Mouse (Mus musculus): Measurements from ENCODE around the gene Sgcd.
A peak's percentile ranks its signal among the peaks of the same experiment; 100 is the strongest.

Sgcd gene

GRCm38 (mm10) chr11:47294741-47295140, 694.0 kb downstream of the Sgcd start:
- DNase-seq (ENCODE audit: low spot score in 2 of 2) = no peak

GRCm38 (mm10) chr11:47276586-47276985, 712.2 kb downstream of the Sgcd start:
- DNase-seq (ENCODE audit: low spot score in 2 of 2) = no peak

- DNase-seq (ENCODE audit: low spot score in 2 of 2) = peak; percentile 17 to 19
These were observed 720.2 kb downstream of the Sgcd start for GRCm38 (mm10) chr11:47268556-47268955.

DNA sequence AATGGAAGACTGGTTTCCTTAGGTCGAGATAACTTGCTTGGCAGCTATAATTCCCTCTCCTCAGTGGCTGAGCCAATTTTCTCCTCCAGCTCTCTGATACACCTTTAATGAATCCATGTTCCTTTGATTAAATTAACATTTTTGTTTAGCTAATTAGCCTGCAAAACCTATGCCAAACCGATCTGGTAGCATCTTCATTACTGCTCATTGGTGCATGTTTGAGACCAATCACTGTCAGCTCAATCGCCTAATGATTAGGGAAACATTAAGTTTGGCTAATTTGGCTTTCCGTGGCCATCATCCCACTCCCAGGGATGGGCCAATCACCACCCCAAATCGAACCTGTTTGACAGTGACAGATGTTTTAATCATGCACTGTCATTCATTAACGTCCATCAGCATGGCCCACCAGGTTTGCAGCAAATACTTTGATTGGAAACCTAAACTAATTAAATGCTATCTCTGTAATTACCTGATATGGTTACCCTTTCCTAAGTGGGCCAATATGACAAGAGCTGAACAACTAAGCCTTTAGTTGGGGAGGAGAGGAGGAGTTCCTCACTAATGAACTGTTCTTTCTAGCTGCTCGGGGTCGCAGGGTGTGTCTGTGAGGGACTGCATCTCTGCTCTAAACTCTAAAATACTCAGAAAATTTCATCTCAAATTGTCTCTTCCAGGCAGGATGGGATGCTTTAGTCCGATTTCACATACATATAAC, 724.3 kb downstream of the Sgcd start:
- no peak for DNase-seq (ENCODE audit: low spot score in 2 of 2)

GRCm38 (mm10) chr11:47250301-47250700, 738.5 kb downstream of the Sgcd start:
- DNase-seq (ENCODE audit: low spot score in 2 of 2) = no peak

- DNase-seq (ENCODE audit: low spot score in 2 of 2) = peak in 1 of 2 experiments; percentile 10
These were observed 740.4 kb downstream of the Sgcd start for GRCm38 (mm10) chr11:47248345-47248893.

- DNase-seq (ENCODE audit: low spot score in 2 of 2) = no peak
These were observed 740.9 kb downstream of the Sgcd start for GRCm38 (mm10) chr11:47247703-47248344.

DNA sequence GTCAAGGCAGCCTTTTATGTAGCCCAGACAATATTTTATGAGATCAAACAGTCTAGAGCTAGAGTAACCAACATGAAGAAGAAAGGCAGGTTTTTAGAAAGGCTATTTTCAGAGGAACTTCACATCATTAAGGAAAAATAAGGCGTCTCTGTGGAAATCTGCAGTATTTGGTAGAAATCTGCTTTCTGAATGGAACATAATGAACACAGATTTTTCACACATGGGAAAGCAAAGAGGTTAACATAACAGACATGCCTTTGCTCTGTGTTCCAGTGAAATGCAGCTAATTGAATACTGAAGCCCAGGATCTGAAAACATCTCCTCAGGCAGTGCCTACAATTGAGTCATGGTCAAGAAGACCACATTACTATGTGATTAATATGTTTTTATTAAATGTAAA, 746.4 kb downstream of the Sgcd start:
- no peak for DNase-seq (ENCODE audit: low spot score in 2 of 2)

- DNase-seq (ENCODE audit: low spot score in 2 of 2) = no peak
These were observed 760.5 kb downstream of the Sgcd start for GRCm38 (mm10) chr11:47228222-47228621.

DNA sequence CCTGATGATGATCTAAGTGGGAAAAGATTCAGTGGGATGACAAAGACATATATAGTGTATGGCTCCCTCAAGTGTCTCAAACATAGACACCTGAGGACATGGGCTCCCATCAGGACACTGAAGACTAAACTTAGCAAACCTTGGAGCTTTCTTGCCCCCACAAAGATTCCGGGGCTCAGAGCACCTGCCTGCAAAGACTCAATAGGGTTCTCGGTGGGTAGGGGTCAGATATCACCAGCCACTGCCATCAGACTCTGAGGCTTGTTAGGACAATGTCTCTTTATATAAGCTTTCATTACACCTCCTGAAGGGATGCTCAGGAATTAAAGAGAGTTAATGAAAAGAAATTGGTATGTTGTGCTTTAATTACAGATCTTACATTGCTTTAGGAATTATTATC, 764.6 kb downstream of the Sgcd start:
- no peak for DNase-seq (ENCODE audit: low spot score in 2 of 2)

GRCm38 (mm10) chr11:47211531-47211930, 777.2 kb downstream of the Sgcd start:
- DNase-seq (ENCODE audit: low spot score in 2 of 2) = peak in 1 of 2 experiments; percentile 3

- no peak for DNase-seq (ENCODE audit: low spot score in 2 of 2)
These were observed 782.3 kb downstream of the Sgcd start for GRCm38 (mm10) chr11:47206461-47206860.

- no peak for DNase-seq (ENCODE audit: low spot score in 2 of 2)
These were observed 789.7 kb downstream of the Sgcd start for GRCm38 (mm10) chr11:47199106-47199505.

DNA sequence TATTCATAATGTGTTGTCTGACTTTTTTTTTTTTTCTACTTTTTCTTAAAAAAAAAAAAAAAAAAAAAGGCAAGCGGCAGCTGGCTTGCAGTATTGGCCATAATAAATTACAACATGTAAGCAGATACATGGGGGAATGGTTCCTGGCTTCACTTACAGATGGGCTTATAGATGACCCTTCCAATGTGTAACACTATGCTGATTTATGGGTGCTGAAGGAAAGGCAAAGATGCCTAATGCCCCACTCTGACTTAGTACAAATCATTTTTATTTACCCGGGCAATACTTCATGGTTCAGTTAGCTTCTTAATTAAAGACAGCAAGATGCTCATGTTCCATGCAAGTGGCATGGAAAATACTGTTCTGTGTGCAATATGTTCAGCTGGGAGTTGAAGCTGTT, 800.2 kb downstream of the Sgcd start:
- DNase-seq (ENCODE audit: low spot score in 2 of 2) = no peak

- no peak for DNase-seq (ENCODE audit: low spot score in 2 of 2)
These were observed 813.8 kb downstream of the Sgcd start for GRCm38 (mm10) chr11:47174977-47175376.

DNA sequence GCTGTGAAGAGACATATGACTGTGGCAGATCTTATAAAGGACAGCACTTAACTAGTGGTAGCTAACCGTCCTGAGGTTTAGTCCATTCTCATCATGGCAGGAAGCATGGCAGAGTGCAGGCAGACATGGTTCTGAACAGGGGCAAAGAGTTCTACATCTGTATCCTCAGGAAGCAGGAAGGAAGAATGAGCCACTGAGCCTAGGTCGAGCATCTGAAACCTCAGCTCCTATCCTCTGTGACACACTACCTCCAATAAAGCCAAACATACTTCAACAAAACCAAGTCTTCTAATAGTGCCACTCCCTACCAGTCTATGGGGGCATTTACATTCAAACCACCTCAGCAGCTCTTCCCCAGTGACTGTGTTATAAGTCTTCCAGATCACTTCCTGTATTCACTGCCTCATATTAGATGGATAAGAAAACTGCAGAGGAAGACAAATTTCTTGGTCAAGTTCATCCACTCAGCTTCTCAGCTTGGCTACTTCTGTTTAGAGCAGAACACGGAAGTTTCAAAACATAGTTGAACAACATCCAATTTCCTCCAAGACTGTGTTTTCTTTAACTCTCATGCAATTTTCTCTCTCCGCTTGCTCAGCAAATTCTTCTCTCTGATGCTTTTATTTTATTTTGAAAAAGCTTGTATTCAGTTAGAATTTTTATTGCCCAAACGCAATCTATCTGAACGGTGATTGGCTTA, 817.7 kb downstream of the Sgcd start:
- no peak for DNase-seq (ENCODE audit: low spot score in 2 of 2)

GRCm38 (mm10) chr11:47167376-47167775, 821.4 kb downstream of the Sgcd start:
- peak; percentile 37 to 56 for DNase-seq (ENCODE audit: low spot score in 2 of 2)

GRCm38 (mm10) chr11:47158089-47158488, 830.7 kb downstream of the Sgcd start:
- DNase-seq (ENCODE audit: low spot score in 2 of 2) = no peak

GRCm38 (mm10) chr11:47156730-47157693, 831.8 kb downstream of the Sgcd start:
- no peak for DNase-seq (ENCODE audit: low spot score in 2 of 2)

GRCm38 (mm10) chr11:47154837-47155430, 833.8 kb downstream of the Sgcd start:
- no peak for DNase-seq (ENCODE audit: low spot score in 2 of 2)

DNA sequence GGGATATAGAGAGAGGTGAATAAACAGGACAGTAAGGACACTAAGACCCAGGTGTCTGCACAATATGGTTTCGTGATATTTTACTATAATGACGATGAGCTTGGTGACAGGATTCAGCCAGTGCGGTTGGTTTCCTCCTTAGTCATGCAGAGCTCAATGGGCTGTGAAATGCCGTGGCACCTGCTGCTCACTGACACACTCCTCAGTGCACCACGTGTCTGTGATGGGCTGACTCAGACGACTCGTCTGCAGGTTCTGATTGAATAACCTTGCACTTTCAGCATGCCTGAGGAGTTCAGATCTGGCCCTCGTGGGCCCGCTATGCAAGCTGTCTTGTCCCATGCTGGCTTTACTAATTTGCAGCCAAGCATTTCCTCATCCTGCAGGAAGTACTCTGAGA, 839.2 kb downstream of the Sgcd start:
- DNase-seq (ENCODE audit: low spot score in 2 of 2) = no peak

All from right cerebral cortex, adult 2 months (tissue).